Mouse (Mus musculus): ENCODE results near the gene Gm14137. TPM values are rescaled to one million over a fixed set of nuclear protein-coding genes. Genes with fewer than 3 reads are reported as not detected.

Gene Gm14137
- total RNA-seq, 4 experiments from 2014 or later = 0.09 to 0.28 (median 0.24) TPM

Other genes starting within 250 kb of the Gm14137 start
- gene Chst14, start 248.0 kb upstream of the Gm14137 start, total RNA-seq (2022) = 10 to 100 TPM; 13.5 to 19.7 (median 16.7) TPM
- gene Ccdc32, start 145.1 kb upstream of the Gm14137 start, total RNA-seq (2022) = 10 to 100 TPM; 22.5 to 26.5 (median 23.2) TPM
- gene Rpusd2, start 139.7 kb upstream of the Gm14137 start, total RNA-seq (2022) = 1 to 10 TPM; 5.1 to 8.2 (median 7.2) TPM
- 1 to 10 TPM in 2 of 4 experiments, under 1 TPM in 2; 0.46 to 1.0 (median 0.96) TPM for gene Knl1, start 127.4 kb upstream of the Gm14137 start, total RNA-seq (2022)
- gene Rad51, start 61.7 kb upstream of the Gm14137 start, total RNA-seq (2022) = 1 to 10 TPM; 1.1 to 2.2 (median 1.7) TPM
- gene Rmdn3, start 17.5 kb upstream of the Gm14137 start, total RNA-seq (2022) = 10 to 100 TPM; 47.8 to 60.9 (median 54.4) TPM
- gene Gchfr, start 6.7 kb upstream of the Gm14137 start, total RNA-seq (2022) = 10 to 100 TPM in 2 of 4 experiments, 1 to 10 TPM in 2; 9.3 to 13.7 (median 10.9) TPM
- 10 to 100 TPM; 26.6 to 52.4 (median 38.3) TPM for gene Zfyve19, start 34.1 kb downstream of the Gm14137 start, total RNA-seq (2022)
- gene Dnajc17, start 34.3 kb downstream of the Gm14137 start, total RNA-seq (2022) = 10 to 100 TPM; 16.5 to 24.6 (median 20.8) TPM
- not detected for gene Ppp1r14d, start 55.4 kb downstream of the Gm14137 start, total RNA-seq (2022)
- gene Spint1, start 62.9 kb downstream of the Gm14137 start, total RNA-seq (2022) = 1 to 10 TPM; 1.8 to 3.9 (median 2.6) TPM
- gene Rhov, start 96.8 kb downstream of the Gm14137 start, total RNA-seq (2022) = 1 to 10 TPM in 3 of 4 experiments, under 1 TPM in 1; 0.61 to 2.9 (median 2.1) TPM
- 10 to 100 TPM; 27.2 to 29.5 (median 27.7) TPM for gene Vps18, start 114.2 kb downstream of the Gm14137 start, total RNA-seq (2022)
- gene Dll4, start 151.3 kb downstream of the Gm14137 start, total RNA-seq (2022) = 10 to 100 TPM; 11.5 to 18.6 (median 16.2) TPM
- 1 to 10 TPM; 3.9 to 7.2 (median 4.9) TPM for gene Chac1, start 176.7 kb downstream of the Gm14137 start, total RNA-seq (2022)

Data from adrenal gland, adult 8-10 months (tissue).